Mouse (Mus musculus) embryo, embryonic 10.5 days (tissue): ENCODE measurements at regions not wholly inside any gene's neighbourhood (a gene's known extent, or its start where the extent isn't known, plus 50 kb on each side); places are given as distances from the start of the nearest gene placed in this dataset.

Experiments used
- DNase-seq: peaks from one replicate; pipeline ENCODE4 v3.0.0-alpha.2; 2015; ENCODE audit warnings: low spot score

DNA sequence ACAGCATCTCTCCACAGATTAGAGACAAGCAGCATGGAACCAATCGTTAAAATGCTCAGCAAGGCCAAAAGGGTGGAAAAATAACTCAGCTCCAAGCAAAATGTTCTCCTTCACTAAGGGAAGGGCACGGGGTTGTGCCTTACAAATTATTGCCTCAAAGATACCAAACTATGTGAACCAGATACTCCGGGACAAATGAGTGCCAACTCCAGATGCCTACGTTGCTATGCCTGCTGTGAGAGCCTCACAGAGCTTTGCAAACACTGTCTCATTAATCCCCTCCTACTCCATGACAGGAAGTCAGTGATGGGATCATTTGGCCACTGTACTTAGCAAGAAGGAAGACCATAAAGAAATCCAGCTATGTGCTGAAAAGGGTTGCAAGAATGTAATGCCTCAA lies 345.9 kb upstream of the Map3k7 start:
- DNase-seq, result no peak

DNA sequence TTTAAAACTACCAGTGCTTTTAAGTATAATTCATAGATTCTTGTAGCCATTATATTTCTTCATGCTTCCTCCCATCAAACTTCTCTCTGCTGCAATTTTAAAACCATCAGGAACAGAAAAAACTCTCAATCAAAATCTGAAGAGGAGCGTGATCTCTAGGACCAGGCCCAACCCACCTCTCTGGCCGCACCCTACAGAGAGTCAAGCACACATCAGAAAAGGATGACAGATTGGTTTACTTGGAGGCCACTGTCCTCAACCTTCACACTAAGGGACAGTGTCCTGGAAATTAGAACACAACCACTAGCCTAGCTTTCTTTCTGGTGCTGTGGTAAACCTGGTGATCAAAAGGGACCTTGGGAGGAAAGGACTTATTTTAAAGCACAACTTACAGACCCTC lies 342.7 kb upstream of the Map3k7 start:
- no peak for DNase-seq

DNA sequence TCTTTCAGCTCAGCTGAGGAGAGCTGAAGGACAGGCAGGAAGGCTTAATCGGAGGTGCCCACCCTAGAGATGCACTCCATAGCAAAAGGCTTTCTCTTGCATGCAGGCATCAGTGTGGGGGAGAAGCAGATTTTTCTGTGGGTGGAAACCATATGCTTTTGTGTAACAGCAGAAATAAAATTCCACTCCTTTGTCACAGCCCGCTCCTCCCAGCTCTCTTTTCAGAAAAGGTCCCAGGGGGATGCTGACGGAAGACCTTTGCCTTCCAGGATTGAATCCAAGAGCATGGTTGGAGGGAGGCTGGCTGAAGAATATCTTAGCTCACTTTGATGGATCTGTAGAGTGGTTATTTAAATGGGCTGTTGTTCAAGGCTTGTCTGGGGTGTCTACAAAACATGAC lies 336.8 kb upstream of the Map3k7 start:
- DNase-seq, result peak; percentile 27

DNA sequence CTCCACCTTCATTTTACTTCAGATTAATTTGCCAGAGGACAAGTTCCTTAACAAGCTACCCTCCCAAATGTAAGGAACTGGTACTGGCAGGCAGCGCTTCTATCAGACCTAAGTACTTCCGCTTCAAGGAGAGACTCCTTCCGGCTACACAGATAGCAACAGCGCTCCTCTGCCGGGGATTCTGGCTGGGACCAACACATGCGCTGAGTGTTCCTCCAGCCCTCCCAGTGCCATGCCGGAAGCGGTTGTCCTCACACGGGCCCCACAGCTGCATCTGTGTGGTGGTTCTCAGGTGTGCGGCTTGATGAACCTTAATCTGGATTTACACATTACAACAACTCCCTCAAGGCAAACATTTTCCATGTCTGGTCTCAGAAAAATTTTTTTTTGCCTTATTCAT lies 336.1 kb upstream of the Map3k7 start:
- DNase-seq, result no peak

DNA sequence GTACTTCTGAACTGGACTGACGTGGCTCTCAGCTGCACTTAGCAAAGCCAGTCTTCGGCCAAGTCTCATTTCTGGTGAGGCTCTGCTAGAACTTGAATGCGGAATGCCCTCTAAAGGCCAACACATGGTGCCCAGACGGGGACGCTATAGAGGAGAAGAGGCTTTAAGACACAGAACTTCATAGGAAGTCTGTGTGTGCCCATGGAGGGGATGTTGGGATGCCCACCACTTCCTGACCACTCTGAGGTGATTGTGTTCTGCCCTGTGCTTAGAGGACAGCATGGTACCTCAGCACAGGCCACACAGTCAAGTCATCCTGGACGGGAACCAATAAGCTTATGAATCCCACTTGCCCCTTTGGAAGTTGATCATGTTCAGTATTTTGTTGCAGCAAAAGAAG lies 325.3 kb upstream of the Map3k7 start:
- DNase-seq, result no peak

DNA sequence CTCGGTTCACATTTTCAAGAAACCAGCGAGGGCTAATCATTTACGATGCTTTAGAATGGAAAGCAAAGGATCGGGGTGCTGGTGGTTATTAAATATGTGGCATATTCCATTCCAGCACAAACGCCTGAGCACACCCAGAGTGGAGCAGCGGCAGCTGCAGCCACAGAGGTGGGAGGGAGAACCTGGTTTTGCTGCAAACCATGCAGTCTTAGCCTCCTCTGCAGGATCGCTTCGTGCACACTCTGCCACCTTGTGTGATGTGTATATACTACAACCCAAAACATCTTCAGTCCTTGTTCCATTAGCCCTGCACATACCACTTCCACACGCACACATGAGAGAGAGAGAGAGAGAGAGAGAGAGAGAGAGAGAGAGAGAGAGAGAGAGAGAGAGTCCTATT lies 321.7 kb upstream of the Map3k7 start:
- DNase-seq, result peak; percentile 61

DNA sequence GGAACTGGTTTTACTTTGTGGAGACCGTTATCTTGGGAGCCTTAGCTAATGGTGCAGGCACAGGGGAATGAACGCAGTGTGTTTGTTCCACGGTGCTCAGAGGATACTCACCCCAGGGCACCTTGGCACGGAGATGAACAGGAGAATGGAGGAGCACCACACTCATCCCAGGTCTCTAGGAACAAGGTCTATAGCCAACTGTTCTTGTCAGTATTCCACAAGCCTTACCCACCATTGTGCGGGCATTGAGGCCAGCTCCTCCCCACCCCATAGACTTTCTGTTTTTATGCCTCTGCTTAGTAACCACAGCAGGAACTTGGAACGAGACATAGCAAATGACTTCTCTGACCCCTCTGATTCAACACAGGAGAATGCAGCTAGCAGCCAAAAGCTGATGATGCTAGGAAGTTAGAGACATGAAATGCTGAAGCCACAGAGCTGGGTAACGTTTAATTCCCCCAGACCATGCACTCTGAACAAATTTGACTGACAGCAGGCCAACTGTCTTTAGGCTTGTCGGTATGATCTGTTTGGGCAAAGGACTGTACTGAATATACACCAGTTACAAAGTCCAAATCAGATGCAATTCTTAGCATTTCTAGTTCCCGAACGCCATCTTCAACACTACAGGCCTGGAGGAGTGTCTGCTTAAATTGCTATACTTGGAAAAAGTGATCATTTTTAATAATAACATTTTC lies 321.2 kb upstream of the Map3k7 start:
- no peak for DNase-seq

DNA sequence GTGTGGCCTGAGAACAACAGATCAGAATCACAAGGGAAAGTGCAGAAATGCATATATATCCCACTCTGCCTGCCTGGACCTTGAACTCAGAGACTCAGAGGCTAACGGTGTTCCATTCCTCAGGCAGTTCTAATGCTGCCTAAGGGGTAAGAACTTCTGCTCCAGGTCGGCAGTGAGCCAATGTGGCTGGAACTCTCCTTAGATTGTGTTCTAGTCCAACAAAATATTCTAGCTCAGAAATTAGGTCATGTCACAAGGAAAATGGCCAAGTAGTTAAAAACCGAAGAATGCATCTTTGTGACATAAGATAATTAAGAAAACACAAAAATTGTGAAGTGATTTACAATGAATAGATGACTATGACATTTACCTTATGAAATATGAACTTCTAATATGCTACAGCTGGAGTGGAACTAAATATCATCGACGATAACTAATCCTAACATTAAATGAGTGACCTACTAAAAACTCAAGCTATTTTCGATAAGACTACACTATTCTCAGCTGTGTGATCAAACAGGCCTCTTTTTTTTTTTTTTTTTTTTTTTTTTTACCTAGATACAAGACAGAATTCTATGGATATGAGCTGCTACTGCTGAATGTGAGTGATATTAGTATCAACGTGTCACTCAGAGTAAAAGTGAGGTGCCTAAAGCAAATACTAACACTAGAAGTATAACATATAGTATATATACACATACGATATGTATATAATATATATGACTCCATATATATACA lies 315.1 kb upstream of the Map3k7 start:
- no peak for DNase-seq

DNA sequence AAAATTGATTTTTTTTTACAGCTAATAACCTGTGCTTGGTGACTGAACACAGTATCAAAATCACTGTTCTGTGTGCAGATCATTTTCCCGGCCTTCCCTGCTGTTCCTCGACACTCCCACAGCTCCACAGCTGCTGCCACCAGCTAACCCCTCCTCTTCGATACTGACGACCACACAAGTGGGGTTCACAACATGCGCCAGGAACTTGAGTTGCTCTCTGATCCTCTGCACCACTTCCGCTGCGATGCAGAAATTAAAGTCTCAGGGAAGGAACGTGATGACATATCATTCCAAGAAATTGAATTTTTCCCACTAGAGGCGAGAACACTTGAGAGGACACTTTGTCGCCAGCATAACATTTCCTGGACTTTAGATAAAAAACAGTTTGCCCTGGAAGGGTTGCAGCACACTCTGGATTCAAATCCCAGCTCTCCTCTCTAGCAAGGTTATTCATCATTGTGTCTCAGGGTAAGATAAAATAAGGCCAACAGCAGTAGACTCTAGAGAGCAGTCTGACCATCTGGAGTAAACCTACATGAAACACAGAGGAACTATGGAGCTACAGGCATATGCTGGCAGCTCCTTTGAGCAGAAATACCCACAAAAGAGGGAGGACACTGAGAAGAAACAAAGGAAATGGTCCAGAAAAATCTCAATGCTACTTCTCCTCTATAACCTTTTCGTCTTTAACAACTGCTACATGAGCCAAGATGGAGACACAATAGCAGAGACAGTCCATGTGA lies 308.4 kb upstream of the Map3k7 start:
- DNase-seq, result no peak

DNA sequence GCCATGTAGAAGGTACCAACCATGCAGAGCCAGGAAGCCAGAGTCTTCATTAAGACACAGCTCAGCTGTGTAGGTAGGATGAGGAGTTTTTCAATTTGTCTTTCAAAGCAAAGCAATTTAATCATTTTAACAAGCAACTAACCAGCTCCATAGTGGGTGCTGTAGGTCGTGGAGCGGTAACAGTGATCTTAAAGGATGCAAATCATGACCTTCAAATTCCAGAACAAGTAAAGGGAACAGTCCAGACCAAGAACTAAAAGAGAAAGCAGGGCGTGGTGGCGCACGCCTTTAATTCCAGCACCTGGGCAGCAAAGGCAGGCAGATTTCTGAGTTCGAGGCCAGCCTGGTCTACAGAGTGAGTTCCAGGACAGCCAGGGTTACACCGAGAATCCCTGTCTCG lies 307.8 kb upstream of the Map3k7 start:
- no peak for DNase-seq

DNA sequence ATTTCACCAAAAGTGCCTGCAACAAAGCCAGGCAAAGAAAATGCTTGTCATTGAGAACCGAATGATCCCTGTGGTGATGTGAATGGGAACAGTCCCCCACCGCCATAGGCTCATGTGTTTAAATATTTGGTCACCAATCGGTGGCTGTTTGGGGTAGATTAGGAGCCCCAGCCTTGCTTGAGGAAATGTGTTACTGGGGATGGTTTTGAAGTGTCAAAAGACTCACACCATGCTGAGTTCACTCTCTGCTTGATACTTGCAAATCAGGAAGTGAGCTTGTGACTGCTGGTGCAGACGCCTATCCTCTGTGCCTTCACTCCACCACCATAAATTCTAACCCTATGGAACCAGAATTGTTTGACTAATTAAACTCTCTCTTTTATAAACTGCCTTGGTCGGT lies 305.1 kb upstream of the Map3k7 start:
- DNase-seq, result no peak

DNA sequence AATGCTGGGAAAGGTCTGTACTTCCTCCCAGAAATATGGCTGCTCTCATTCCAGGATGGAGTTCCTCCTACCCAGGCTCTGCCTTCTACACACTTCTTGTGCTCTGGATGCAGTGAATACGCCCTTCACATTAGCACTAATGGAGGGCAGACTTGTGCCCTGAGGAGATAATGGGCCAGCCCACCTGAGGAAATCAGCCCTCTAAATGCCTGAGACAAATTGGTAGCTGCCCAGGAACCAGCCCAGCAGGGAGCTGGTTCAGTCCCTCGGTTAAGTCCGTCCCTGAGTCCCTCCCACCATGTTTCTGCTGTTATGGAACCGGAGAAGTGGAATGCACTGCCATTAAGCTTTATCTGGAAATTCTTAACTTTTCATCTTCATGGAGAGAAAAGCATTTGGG lies 303.0 kb upstream of the Map3k7 start:
- DNase-seq, result no peak

DNA sequence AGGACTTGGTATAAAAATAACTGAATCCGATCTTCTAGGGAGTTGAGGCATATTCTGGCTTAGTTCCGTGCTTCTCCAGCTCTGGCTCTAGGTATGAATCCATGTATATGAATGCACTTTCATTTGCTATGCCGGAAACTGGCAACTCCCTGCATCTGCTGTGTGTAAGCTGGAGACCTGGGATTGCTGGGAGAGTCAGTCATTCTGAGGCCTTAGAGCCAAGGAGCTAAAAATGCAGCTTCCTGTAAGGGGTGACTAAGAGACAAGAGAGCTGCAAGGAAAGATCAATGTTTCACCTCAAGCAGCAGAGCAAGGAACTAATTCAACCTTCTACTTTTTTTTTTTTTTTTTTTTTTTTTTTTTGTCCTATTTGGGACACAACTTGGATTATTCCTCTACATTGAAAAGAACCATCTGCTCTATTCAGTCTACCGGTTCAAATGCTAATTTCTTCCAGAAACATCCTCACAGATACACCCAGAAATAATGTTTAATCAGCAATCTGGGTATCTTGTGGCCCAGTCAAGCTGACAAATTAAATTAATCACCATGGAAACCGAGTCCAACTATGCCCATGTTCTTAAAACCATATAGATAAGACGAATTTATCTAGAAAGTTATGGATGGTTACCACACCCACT lies 292.2 kb upstream of the Map3k7 start:
- DNase-seq, result no peak

DNA sequence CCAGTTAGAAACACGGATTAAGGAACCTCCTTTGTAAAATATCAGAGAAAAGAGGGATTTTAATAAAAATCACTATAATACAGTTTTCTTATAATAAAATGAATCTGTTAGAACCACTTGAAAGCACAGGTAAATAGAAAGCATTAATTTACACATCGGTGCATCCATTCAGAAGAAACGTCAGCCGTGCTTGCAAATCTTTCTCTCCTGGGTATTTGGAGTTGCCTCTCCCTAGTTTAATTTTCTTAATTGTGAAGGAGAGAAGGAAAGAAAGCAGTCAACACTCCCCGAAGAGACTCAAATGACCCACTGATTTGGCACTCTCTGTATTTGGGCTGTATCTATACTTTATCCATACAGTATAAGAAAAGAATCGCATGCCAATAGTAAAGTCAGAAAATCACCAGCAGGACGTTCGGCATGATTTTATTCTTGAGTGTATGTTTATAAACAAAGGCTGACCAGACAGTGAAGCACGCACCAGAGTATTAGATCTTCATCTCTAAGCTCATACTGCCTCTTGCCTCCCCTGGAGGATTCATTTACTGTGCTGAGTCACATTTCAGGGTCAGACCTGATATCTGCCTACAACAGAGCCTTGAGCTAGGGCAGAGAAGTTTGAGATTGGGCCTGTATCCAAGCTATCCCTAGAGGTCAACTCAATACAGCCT lies 291.6 kb upstream of the Map3k7 start:
- no peak for DNase-seq

DNA sequence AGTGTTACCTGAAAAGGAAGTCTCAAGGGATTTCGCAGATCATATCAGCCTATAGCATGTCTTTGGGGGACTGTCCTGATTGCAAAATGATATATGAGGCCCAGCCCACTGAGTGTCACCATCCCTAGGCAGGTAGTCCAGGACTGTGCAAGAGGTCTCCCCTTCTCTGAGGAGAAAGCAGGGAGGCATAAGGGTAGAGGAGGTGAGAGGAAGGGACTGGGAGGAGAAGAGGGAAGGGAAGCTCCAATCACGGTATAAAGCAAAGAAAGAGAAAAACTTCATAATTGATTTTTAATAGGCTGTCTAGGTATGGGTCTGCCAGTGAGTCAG lies 291.1 kb upstream of the Map3k7 start:
- DNase-seq, result no peak

DNA sequence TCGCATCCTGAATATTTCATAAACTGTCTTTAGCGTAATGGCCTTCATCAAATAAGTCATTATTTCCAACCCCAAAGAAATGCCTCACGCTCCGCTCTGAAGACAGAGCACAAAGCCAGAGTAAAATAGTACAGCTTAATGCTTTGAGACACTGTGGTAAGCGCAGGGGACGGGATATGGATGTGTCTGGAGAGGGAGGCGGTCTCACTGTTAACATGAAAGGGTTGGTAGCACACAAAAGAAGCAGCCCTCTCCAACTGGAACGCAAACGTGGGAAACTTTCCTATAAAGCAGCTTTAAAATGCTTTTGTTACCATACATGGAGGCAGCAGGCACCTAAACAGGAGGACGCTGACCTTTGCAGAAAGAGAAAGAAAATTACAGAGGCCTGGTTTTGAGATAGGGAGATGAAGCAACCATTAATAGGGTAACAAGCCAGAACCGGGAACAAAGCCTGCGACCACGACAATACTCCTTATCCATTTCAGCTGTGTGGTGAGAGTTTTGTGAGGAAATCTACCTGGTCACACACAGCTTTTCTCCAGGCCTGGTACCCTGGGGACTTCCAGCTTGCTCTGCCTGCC lies 284.8 kb upstream of the Map3k7 start:
- no peak for DNase-seq

DNA sequence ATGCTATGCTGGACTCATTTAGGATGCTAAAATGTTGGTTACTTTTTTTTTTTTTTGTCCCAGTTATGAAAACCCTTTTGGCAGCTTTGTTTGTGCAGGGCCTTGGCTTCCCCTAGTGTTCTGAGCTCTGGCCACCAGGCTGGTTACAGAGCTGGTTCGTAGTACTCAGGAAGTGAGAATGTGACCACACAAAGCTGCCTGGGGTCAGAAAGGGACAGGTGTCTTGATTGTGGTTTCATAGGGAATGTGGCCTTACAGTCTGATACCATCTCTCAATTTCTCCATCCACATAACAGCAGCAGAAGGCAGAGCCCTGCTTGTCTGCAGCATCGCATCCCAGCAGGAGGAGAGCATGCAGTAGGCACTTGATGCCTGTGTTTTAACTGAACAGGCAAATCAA lies 282.9 kb upstream of the Map3k7 start:
- no peak for DNase-seq

DNA sequence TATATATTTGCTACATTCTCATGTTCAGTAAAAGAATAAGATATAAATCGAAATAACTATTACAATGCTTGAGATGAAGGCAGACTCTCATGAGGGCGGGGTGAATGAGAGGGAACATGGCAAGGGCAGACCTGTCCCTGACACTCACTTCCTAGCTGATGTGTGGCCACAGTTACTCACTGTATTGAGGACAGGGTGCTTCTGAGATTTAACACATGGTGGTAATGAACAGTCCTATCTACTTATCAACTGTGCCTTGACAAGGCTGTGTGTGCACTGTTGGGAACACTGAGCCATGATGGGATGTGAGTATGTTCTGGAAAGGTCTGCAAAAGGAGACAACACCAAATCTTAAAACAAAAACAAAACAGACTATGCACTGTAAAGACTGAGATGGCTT lies 274.8 kb upstream of the Map3k7 start:
- no peak for DNase-seq

DNA sequence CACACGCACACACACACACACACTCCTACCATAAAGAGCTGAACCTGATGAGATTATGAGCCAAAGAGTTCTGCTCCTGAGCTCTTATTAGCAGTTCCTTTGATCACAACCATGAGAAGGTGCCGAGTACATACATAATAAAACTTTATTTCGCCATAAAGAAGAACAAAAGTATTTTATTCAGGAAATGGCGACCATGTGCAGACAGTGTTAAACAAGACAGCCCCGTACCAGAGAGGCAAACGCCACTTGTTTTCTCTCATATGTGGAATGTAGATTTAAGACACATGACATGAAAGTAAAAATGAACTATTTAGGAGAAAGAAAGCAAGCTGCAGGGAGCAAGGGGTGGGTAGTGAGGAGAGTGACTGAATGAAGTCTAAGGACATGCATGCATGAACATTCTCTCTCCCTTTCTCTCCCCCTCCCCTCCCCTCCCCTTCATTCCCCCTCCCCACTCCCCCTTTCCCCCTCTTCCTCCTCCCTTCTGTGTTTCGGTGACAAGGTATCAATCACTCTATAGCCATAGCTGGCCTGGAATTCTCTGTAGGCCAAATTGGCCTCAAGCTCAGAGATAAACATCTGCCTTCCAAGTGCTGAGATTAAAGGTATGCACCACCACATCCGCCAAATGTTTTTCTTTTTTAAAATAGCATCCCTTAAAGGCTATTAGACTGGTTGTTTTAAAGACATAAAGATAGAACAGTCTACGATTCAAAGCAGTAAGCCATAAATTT lies 266.0 kb upstream of the Map3k7 start:
- DNase-seq, result peak; percentile 42

DNA sequence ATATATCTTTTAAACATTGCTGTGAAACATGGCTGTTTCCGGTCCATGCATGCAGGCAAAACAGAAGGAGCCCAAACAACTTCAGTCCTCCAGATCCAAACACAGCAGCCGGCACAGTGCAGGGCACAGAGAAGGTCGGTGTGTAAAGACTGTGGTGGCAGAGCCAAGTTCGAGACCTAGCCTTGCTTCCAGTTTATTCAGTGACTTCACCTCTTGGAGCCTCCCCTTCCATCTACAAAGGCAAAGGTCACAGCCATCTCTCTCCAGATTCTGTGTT lies 265.5 kb upstream of the Map3k7 start:
- DNase-seq, result no peak

DNA sequence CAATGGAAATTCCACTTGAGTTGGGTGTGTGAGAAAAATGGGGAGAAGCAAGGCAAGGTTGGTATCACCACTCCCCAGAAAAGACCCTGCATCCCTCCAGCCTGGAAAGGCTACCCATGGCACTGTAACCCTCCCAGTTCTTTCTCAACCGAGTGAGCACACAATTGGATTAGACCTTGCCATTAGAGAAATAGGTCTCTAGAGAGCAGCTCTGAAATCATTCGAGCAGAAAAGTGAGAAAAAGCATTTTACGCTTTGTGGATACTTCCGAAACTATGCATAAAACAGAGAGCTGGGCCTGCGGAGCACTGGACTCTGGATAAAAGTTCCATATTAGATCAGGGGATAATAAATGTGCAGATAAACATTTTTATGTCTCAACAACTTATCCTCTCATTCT lies 264.6 kb upstream of the Map3k7 start:
- no peak for DNase-seq
